Mouse (Mus musculus): ENCODE data around the gene Rnf183. TPM values are rescaled to one million over a fixed set of nuclear protein-coding genes. Genes with fewer than 3 reads are reported as not detected.

Gene Rnf183
- polyA plus RNA-seq, 1 experiment, result 2.3 TPM

DNA sequence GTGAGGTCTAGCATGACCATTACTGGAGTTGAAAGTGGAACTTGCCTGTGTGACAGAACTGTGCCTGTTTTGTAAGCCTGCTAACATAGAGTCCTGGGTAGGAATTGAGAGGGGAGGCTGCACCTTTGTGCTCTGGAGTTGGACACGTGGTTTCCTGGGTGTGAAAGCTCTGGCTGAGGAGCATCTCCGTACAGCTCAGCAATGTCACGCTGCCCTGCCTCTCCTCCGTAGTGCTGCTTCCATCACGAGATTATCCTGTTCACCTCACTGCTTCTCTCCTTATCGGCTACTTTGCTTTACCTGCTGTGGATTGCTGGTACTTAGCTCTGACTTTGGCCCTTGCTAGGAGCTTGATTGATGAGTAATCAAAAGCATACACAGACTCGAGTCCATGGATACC lies 51.3 kb downstream of the Rnf183 start:
- WGBS, result 31% methylated on average over 7 of the region's 7 CpGs
- peaks cover 21% of the 10 kb centered on the region for H3K4me1 ChIP-seq (ENCODE audit: control insufficient read depth, insufficient read depth, insufficient read length, low read length)
- no peak overlapping the region for H3K27ac ChIP-seq (ENCODE audit: insufficient read depth, low read depth, low read length)
- H3K27me3 ChIP-seq (ENCODE audit: control insufficient read depth, insufficient read depth, low read length), result no peaks in the 10 kb centered on the region
- no peak overlapping the region for H3K4me3 ChIP-seq (ENCODE audit: low read depth, low read length)
- peaks cover 15% of the 10 kb centered on the region for H3K36me3 ChIP-seq (ENCODE audit: control insufficient read depth, insufficient read depth, low read length)
- TF ChIP-seq POLR2A (IDR thresholded peaks at IDR 0.05; ENCODE audit: low read depth, low read length) (no peak), CTCF (IDR thresholded peaks at IDR 0.05; ENCODE audit: extremely low read depth, insufficient read length, insufficient replicate concordance, low read depth, low read length) (no peak)

DNA sequence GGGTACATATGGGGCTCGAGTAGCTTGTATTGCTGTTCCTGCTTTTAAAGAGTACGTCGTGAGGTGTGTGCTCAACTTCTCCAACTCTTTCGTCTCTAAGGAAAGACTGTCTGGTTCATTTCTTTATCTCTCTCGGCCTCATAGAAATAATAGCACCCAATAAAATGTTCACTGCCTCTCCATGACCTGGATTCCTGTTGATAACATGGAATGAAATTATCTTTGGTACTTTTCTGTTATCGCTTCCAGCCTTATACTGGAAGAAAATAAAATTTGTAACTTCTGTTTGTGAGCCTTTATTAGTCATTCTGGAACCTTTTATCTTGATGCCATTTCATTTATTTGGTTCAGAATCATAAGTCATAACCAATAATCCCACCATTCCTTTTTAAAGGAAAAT lies 51.8 kb downstream of the Rnf183 start:
- Histone ChIP-seq H3K27me3 (ENCODE audit: control insufficient read depth, insufficient read depth, low read length) (no peaks in the 10 kb centered on the region), H3K4me3 (ENCODE audit: low read depth, low read length) (no peak overlapping the region), H3K27ac (ENCODE audit: insufficient read depth, low read depth, low read length) (no peak overlapping the region), H3K36me3 (ENCODE audit: control insufficient read depth, insufficient read depth, low read length) (peaks cover 11% of the 10 kb centered on the region), H3K4me1 (ENCODE audit: control insufficient read depth, insufficient read depth, insufficient read length, low read length) (peaks cover 20% of the 10 kb centered on the region)
- no peak for TF ChIP-seq CTCF (IDR thresholded peaks at IDR 0.05; ENCODE audit: extremely low read depth, insufficient read length, insufficient replicate concordance, low read depth, low read length)
- no peak for TF ChIP-seq POLR2A (IDR thresholded peaks at IDR 0.05; ENCODE audit: low read depth, low read length)
- 36% methylated on average over 6 of the region's 6 CpGs for WGBS

DNA sequence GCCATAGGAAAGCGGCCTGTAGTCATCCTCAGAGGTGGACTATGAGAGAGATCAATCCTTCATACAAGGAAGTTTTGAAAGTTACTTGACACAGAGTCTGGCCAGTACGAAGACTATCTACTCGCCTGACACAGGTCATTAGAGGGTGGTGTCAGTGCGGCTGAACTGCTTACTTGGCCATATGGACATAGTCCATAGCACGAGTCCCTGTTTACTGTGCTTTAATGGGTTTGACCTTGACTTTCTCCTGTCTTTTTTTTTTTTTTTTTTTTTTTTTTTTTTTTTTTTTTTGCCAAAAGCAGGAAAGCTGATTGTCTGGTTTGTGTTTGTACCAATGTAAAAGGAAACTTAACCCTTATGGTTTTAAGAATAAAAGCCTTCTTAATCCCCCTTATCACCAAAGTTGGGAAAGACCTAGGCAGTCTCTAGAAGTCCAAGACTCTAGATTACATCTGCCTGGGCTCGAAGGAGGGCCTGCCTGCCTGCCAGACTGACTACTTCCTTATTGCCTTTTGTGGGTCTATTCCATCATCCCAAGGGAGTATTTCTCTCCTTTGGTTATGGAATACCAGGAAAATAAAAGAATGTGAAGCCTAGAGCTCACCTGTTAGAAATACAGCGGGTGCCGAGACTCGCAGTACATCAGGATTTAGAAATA lies 55.2 kb downstream of the Rnf183 start:
- no peaks in the 10 kb centered on the region for H3K36me3 ChIP-seq (ENCODE audit: control insufficient read depth, insufficient read depth, low read length)
- TF ChIP-seq POLR2A (IDR thresholded peaks at IDR 0.05; ENCODE audit: low read depth, low read length) (no peak), CTCF (IDR thresholded peaks at IDR 0.05; ENCODE audit: extremely low read depth, insufficient read length, insufficient replicate concordance, low read depth, low read length) (no peak)
- H3K4me1 ChIP-seq (ENCODE audit: control insufficient read depth, insufficient read depth, insufficient read length, low read length), result peaks cover 22% of the 10 kb centered on the region
- 29% methylated on average over 9 of the region's 9 CpGs for WGBS
- H3K27ac ChIP-seq (ENCODE audit: insufficient read depth, low read depth, low read length), result peak overlapping the region; percentile 73
- no peaks in the 10 kb centered on the region for H3K27me3 ChIP-seq (ENCODE audit: control insufficient read depth, insufficient read depth, low read length)
- H3K4me3 ChIP-seq (ENCODE audit: low read depth, low read length), result no peak overlapping the region

Other genes with a start within 250 kb of the Rnf183 start
- 0.03 and 0.19 TPM in 2 replicates for gene Zfp37, start 204.2 kb downstream of the Rnf183 start, polyA plus RNA-seq (2012; rRNA removed)
- gene Slc31a2, start 172.7 kb downstream of the Rnf183 start, polyA plus RNA-seq (2012; rRNA removed), result 8.8 and 10.4 TPM in 2 replicates
- gene Fkbp15, start 74.7 kb downstream of the Rnf183 start, polyA plus RNA-seq (2012; rRNA removed), result 13.6 and 21.6 TPM in 2 replicates
- 18.2 and 40.3 TPM in 2 replicates for gene Slc31a1, start 74.5 kb downstream of the Rnf183 start, polyA plus RNA-seq (2012; rRNA removed)
- gene Cdc26, start 26.6 kb downstream of the Rnf183 start, polyA plus RNA-seq (2012; rRNA removed), result 3.5 and 6.6 TPM in 2 replicates
- gene Prpf4, start 26.5 kb downstream of the Rnf183 start, polyA plus RNA-seq (2012; rRNA removed), result 2.1 and 3.5 TPM in 2 replicates
- gene Wdr31, start 35.6 kb upstream of the Rnf183 start, polyA plus RNA-seq (2012; rRNA removed), result 0.43 and 0.62 TPM in 2 replicates
- 38.3 and 104 TPM in 2 replicates for gene Bspry, start 44.8 kb upstream of the Rnf183 start, polyA plus RNA-seq (2012; rRNA removed)
- gene Hdhd3, start 68.2 kb upstream of the Rnf183 start, polyA plus RNA-seq (2012; rRNA removed), result 63.6 and 68.4 TPM in 2 replicates
- 110 and 142 TPM in 2 replicates for gene Alad, start 84.7 kb upstream of the Rnf183 start, polyA plus RNA-seq (2012; rRNA removed)
- gene Pole3, start 89.8 kb upstream of the Rnf183 start, polyA plus RNA-seq (2012; rRNA removed), result 5.6 and 8.9 TPM in 2 replicates
- gene 4933430I17Rik, start 90.1 kb upstream of the Rnf183 start, polyA plus RNA-seq (2012; rRNA removed), result 0.14 TPM in 1 of 2 replicates, not detected in the other
- 30.3 and 45.8 TPM in 2 replicates for gene Rgs3, start 124.6 kb upstream of the Rnf183 start, polyA plus RNA-seq (2012; rRNA removed)

Data from small intestine, adult 2 months (tissue).